Mouse (Mus musculus): ENCODE data around the gene Arhgap11a.

DNA sequence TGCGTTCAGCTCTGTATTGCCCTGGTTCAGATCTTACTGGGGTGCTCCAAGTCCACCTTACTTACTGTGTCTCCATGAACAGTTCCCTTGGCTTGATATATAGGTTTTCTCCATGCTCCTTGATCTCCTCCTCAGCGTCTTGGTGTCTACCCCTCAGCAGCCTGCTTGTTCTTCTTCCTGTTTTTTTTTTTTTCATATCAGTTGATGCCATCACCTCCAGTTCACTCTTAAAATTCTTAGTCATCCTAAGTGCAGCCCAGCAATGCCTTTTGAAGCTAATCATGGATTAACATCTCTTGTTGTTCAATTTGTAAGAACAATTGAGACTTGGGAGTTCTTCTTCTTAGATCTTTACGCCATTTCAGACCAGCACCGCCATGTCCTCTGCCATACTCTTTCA is 19.9 kb upstream of the Arhgap11a start:
- no peak for TF ChIP-seq CTCF (IDR thresholded peaks at IDR 0.05; ENCODE audit: extremely low read depth, insufficient read depth, insufficient read length, insufficient replicate concordance)
- TF ChIP-seq POLR2A (IDR thresholded peaks at IDR 0.05; ENCODE audit: low read depth, low read length), result no peak
